Mouse (Mus musculus) heart, adult 2 months (tissue): Measurements from ENCODE around the gene Egr2. TPM values are rescaled to one million over a fixed set of nuclear protein-coding genes. Genes with fewer than 3 reads are reported as not detected.

Experiments
- DNase-seq, 2 experiments: peaks; one replicate each; pipeline ENCODE4 v3.0.0; 2021
- H3K27ac ChIP-seq: fragments of 200-600 bp; 2 replicates; pipeline ENCODE4 v1.8.1; 2022
- H3K27me3 ChIP-seq: fragments of 200-500 bp; 2 replicates; pipeline ENCODE4 v1.6.1; 2012; ENCODE audit warnings: mild to moderate bottlenecking, low read length, inconsistent platforms, mixed read lengths; ENCODE audit not compliant: control insufficient read depth, insufficient read depth
- H3K36me3 ChIP-seq: fragments of 200-500 bp; 2 replicates; pipeline ENCODE4 v1.6.1; 2012; ENCODE audit warnings: low read length, inconsistent platforms; ENCODE audit not compliant: control insufficient read depth, insufficient read depth
- H3K4me1 ChIP-seq: fragments of 200-500 bp; 2 replicates; pipeline ENCODE4 v1.6.1; 2011; ENCODE audit warnings: low read length; ENCODE audit not compliant: control insufficient read depth, insufficient read depth
- H3K4me3 ChIP-seq: fragments of 200-600 bp; 2 replicates; pipeline ENCODE4 v1.8.1; 2022
- H3K79me2 ChIP-seq: fragments of 200-500 bp; replicated peaks from 2 replicates; pipeline ENCODE4 v1.6.1; 2012; ENCODE audit warnings: mild to moderate bottlenecking, inconsistent platforms, low read length, moderate library complexity, mixed read lengths; ENCODE audit not compliant: control insufficient read depth, insufficient read depth
- H3K9ac ChIP-seq: fragments of 200-500 bp; 2 replicates; pipeline ENCODE4 v1.6.1; 2012; ENCODE audit warnings: low read depth, mild to moderate bottlenecking, control low read depth, inconsistent platforms, low read length, mixed read lengths
- CTCF ChIP-seq: fragments of 200-600 bp; IDR thresholded peaks from 2 replicates; pipeline ENCODE4 v1.8.1; 2022; ENCODE audit warnings: antibody characterized with exemption, mild to moderate bottlenecking, moderate library complexity
- EP300 ChIP-seq: fragments of 200-500 bp; IDR thresholded peaks from 2 replicates; pipeline ENCODE4 v1.6.1; 2011; ENCODE audit warnings: low read depth, low read length, control low read depth; ENCODE audit not compliant: insufficient read depth
- POLR2A ChIP-seq: fragments of 200-500 bp; IDR thresholded peaks from 2 replicates; pipeline ENCODE4 v1.6.1; 2011; ENCODE audit warnings: mild to moderate bottlenecking, low read depth, low read length, control low read depth; ENCODE audit not compliant: insufficient read depth
- WGBS: fragments of 180-500 bp; shearing (Covaris S2); methylation state at CpG from one replicate; pipeline ENCODE4 v1.1.7; 2018; 5-methylcytosine and 5-hydroxymethylcytosine counted together
- intact Hi-C: fragments of 180-260 bp; cut with DNase I; formaldehyde crosslinking; loops from one replicate; pipeline ENCODE4 v1.15.1; 2025
- polyA plus RNA-seq: library from polyadenylated mRNA; depleted of rRNA; stranded (reverse); fragments of >200 nt; gene quantifications from 2 replicates; pipeline ENCODE4 v1.2.3, GENCODE M21; 2012
- total RNA-seq, 2 experiments: library from RNA; stranded (reverse); gene quantifications; 2 replicates each; pipeline ENCODE4 v1.2.3; 2021

Gene Egr2
- total and polyA plus RNA-seq, 3 experiments: 0.32 to 2.7 (median 0.84) TPM

DNA sequence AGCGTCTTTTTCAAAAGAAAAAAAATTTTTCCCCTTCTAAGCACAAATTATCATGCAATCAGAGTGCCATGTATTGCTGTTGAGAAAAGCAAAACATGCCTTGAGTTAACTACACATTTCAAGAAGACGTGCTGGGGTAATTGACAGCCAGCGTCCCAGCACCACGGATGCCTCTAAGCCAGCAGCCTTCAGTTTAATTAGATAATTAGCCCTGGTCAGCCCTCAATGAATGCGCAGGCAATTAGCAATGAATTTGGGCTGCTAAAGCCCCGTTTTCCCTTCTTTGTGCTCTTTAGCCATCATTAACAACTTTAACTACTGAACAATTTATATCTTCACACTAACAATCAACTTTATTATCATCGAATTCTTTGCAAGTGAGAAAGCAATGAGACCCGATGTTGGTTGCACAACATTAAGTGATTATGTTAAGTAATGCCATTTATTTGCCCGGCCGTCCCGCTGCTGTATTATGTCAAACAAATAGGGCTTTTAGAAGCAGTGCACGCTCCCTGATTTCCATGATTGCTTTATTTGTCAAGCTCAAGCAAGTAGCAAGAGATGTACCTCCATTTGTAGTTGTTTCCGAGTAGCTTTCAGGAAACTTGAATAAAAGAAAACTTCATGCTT lies 24.6 kb downstream of the Egr2 start:
- no peak for TF ChIP-seq CTCF
- TF ChIP-seq POLR2A: no peak
- TF ChIP-seq EP300: no peak
- 83% methylated on average over 13 of the region's 13 CpGs for WGBS
- intact Hi-C loops: no loop called here

GRCm38 (mm10) chr10:67561185-67561584 lies 25.9 kb downstream of the Egr2 start:
- no peak overlapping the region for H3K27ac ChIP-seq
- no peaks in the 10 kb centered on the region for H3K79me2 ChIP-seq
- DNase-seq: no peak
- H3K4me3 ChIP-seq: no peak overlapping the region
- H3K4me1 ChIP-seq: no peaks in the 10 kb centered on the region; the same call in 1 of the 2 replicates
- H3K27me3 ChIP-seq: no peaks in the 10 kb centered on the region
- no peak for TF ChIP-seq CTCF
- no peak for TF ChIP-seq POLR2A
- TF ChIP-seq EP300: no peak
- H3K36me3 ChIP-seq: no peaks in the 10 kb centered on the region
- intact Hi-C loops: no loop called here
- 64% methylated on average over 1 of the region's 1 CpGs for WGBS
- no peak overlapping the region for H3K9ac ChIP-seq

More for the DNA sequence above, 24.6 kb downstream of the Egr2 start:
- Histone ChIP-seq H3K4me1 (no peaks in the 10 kb centered on the region), H3K4me3 (no peak overlapping the region), H3K9ac (no peak overlapping the region), H3K27ac (no peak overlapping the region), H3K79me2 (no peaks in the 10 kb centered on the region), H3K36me3 (no peaks in the 10 kb centered on the region), H3K27me3 (no peaks in the 10 kb centered on the region)
- no peak for DNase-seq

DNA sequence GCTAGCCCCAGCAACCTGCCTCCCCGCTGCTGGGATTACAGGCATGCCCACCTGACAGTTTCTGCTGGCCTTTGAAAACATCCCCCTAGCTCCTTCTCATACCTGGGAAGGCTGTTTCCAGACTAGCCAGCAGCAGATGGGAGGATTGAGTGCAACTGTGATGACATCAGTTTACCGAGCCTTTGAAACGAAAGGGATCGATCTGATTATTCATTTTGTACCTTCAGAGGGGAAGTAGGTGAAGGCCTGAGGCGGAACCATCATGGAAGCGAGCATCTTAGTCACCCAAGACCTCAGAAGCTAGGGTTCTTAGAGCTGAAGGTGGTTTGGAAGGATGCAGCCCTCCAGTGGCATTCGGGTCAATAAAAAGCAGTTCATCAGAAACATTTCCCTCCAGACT lies 29.2 kb downstream of the Egr2 start:
- Histone ChIP-seq H3K27me3 (no peaks in the 10 kb centered on the region), H3K9ac (no peak overlapping the region), H3K4me1 (no peaks in the 10 kb centered on the region; the same call in 1 of the 2 replicates), H3K79me2 (no peaks in the 10 kb centered on the region), H3K4me3 (no peak overlapping the region), H3K27ac (no peak overlapping the region), H3K36me3 (no peaks in the 10 kb centered on the region)
- intact Hi-C loops: no loop called here
- no peak for TF ChIP-seq CTCF
- no peak for TF ChIP-seq EP300
- no peak for TF ChIP-seq POLR2A
- WGBS: 90% methylated on average over 7 of the region's 7 CpGs
- DNase-seq: no peak

DNA sequence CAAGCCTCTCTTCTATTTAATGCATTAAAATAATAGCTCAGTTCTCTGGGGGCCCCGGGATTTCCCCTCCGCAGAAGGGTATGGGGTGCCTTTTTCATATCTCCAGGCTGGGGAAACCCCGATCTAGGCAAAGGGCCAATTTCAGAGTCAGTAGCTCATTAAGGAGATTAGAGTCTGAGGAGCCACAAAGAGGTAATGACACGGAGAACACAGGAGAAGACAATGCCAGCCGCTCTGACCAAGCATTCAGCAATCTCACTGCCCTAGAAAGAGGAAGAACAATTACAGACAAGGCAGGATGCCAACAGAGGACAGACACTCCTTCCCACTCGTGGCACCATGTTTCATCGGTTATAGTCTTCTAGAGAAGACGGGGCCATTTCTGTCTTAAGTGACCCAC lies 30.8 kb downstream of the Egr2 start:
- WGBS: 33% methylated on average over 8 of the region's 8 CpGs
- Histone ChIP-seq H3K9ac (no peak overlapping the region), H3K27ac (no peak overlapping the region), H3K4me3 (no peak overlapping the region), H3K79me2 (no peaks in the 10 kb centered on the region), H3K4me1 (no peaks in the 10 kb centered on the region; the same call in 1 of the 2 replicates), H3K27me3 (no peaks in the 10 kb centered on the region), H3K36me3 (no peaks in the 10 kb centered on the region)
- no peak for DNase-seq
- TF ChIP-seq POLR2A (no peak), CTCF (no peak), EP300 (no peak)
- intact Hi-C loops: no loop called here

- intact Hi-C loops: no loop called here
- Histone ChIP-seq H3K4me1 (no peaks in the 10 kb centered on the region; the same call in 1 of the 2 replicates), H3K9ac (no peak overlapping the region), H3K79me2 (no peaks in the 10 kb centered on the region), H3K27me3 (no peaks in the 10 kb centered on the region), H3K27ac (no peak overlapping the region), H3K4me3 (no peak overlapping the region), H3K36me3 (no peaks in the 10 kb centered on the region)
- TF ChIP-seq POLR2A (no peak), CTCF (no peak), EP300 (no peak)
- 43% methylated on average over 7 of the region's 7 CpGs for WGBS
- no peak for DNase-seq
Measured at GRCm38 (mm10) chr10:67569539-67569938, 34.3 kb downstream of the Egr2 start.

DNA sequence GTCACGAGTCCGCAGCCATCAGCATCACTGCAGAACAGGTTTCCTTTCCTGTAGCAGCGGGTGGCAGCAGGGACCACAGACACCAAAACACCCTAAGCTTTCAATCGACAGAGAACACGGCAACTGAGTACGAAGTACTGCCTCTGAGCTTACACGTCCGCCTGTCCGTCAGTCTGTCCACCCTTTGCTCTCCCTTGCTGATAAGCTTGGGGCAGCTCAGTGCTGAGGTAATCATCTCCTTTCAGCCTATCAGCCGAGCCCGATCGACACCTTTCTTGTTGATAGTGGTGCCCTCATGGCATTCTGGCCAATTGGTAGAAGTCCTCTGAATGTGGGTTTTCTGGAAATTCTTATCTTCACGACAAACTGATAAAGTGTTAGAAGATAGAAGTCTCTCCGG lies 36.2 kb downstream of the Egr2 start:
- Histone ChIP-seq H3K79me2 (no peaks in the 10 kb centered on the region), H3K36me3 (no peaks in the 10 kb centered on the region), H3K4me1 (no peaks in the 10 kb centered on the region), H3K9ac (no peak overlapping the region), H3K4me3 (no peak overlapping the region), H3K27ac (no peak overlapping the region), H3K27me3 (no peaks in the 10 kb centered on the region)
- TF ChIP-seq EP300 (no peak), CTCF (no peak), POLR2A (no peak)
- 69% methylated on average over 14 of the region's 14 CpGs for WGBS
- intact Hi-C loops: no loop called here
- DNase-seq: no peak
